Mouse (Mus musculus) skeletal muscle tissue, adult 2 months (tissue): Measurements from ENCODE around the gene Ctcf.

ENCODE experiments used
- DNase-seq: peaks from one replicate; pipeline ENCODE4 v3.0.0-alpha.2; 2012; ENCODE audit warnings: low read depth, low spot score

Gene Ctcf

GRCm38 (mm10) chr8:105700966-105701824 lies 64.8 kb downstream of the Ctcf start, which contains the start of the genes Acd and Pard6a:
TSS of gene Acd (minus strand) at chr8:105701102.
TSS of gene Pard6a (plus strand) at chr8:105701148.
- peak; percentile 94 for DNase-seq

- DNase-seq: no peak
Measured at GRCm38 (mm10) chr8:105702001-105702401, 65.6 kb downstream of the Ctcf start.

- no peak for DNase-seq
Measured at GRCm38 (mm10) chr8:105702731-105703415, 66.5 kb downstream of the Ctcf start.

DNA sequence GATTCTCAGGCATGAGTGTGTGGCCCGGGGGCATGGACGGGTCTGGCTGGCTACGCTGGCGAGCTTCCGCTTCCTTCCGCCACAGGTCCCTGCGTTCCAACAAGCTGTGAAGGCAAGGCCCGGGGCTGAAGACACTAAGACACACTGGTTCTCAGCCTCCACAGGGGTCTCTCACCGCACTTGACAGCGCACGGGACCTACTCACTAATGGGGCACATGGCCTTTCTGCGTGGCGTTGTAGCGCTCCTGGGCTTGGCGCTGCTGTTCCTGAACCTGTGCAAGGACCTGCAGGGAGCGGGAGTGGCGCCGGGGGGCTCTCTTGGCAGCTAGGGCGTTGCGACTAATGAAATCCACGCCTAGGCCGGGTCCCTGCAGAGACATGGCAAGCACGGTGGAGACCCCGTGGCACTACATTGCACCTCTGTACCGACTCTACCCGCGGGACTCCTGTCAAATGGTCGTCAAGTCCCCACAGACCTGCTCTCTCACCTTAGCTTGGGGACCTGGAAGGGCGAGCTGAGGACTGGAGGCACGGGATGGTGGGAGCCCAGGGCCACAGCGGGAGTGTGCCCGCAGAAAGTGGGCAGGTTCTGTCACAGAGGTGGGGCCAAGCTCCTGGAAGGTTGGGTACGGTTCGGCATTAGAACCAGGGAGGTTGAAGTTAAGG lies 67.9 kb downstream of the Ctcf start:
- DNase-seq: no peak

DNA sequence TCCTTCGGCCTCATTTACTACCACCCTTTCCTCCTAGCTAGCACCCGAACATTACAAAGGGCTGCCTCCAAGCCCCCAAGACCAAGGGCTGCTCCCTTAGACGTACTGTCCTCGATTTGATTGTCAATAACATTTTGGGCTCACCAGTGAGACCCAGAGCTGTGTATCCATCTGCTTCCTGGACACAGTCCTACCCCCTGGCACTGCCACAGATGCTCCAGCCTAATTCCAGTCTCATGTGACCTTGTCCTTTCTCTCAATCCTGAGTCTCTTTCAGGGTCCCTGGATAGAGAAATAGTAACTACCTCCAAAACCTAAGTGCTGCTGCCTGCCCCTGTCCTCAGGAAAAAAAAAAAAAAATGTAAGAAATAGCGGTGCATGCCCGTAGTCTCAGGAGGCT lies 68.6 kb downstream of the Ctcf start:
- no peak for DNase-seq

DNA sequence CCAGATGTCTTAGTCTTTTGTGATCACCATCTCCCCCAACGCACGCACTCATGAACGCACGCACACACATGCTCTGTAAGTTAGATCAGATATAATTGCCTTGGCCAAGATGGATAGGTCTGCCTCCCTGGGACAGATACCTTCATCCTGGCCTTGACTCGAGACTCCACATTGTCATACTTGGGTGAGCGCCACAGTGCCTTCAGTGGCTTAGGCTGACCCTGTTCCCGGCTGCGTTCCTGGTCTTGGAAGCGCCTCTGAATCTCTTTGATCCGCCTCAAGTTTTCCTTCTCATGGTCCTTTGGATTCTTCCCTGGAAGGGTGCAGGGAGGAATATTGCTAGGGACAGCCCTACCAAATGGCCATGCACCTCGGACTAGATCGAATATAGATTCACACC lies 70.1 kb downstream of the Ctcf start:
- DNase-seq: no peak

DNA sequence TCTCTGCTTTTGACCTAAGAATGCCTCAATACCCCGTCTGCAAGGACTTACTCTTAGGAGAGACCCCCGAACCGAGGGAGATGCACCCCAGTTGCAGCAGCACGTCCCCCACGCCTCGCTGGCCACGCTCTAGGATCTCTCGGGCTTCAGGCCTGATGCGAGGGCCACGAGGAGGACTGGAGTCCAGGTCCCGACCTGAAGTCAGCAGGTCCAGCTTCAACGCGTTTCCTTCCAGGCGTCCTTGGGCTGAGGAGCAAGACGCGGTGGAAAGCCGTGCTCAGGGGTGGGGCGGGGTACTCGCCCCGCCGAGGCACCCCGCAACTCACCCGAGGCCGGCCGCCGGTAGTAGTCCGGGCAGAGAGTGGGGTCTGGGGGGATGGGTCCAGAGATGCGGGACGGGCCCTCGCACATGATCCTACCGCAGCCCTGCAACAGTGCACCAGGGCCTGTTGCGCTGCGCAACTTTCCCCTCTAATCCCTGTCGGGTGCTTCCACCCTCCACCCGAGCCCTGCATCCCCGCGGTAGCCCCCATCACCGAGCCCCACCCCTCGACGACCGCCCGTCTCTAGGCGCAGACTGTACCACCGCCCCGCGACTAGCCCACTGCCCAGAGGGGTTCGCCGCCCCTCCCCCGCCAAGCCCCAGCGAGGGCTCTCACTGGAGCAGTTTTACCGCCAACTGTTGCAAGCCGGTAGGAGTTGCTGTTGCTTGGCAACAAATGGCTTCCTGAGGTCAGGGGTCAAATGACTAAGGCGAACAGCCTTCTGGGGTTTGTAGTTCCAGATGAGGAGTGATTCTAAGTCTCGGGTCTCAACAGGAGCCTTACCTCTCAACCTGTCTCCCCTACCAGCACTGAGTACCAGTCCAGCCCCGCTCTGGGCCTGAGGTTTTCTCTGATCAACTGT lies 71.4 kb downstream of the Ctcf start, which contains the start of the genes 4933405L10Rik and Enkd1:
Gene 4933405L10Rik, plus strand, starts transcription at position 158 of the 906 bp plus-strand sequence.
Gene Enkd1, minus strand, starts transcription at position 713 of the 906 bp plus-strand sequence.
- peak; percentile 80 for DNase-seq

- DNase-seq: no peak
Measured at GRCm38 (mm10) chr8:105708675-105709074, 72.3 kb downstream of the Ctcf start.

DNA sequence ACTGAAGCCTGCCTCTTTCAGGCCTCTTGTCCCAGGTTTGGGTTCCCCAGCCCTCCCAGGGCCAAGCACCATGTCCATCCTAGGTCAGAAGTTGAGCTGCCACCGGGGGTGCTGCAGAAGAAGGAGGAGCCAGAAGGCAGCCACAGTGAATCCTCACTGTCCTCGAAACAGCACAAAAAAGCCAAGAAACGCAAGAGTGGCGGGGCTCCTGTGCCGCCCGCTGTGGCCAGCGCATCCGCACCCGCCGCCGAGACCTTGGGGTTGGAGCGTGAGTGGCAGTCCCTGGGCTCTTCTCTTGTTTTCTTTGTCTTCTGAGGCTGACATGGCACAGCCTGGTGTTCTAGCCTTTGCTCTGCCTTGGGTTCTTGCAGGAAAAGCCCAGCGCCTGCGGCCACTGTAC lies 72.9 kb downstream of the Ctcf start:
- no peak for DNase-seq

- no peak for DNase-seq
Measured at GRCm38 (mm10) chr8:105712286-105712685, 75.9 kb downstream of the Ctcf start.

- peak; percentile 82 for DNase-seq
Measured at GRCm38 (mm10) chr8:105714139-105714538, 77.8 kb downstream of the Ctcf start.

GRCm38 (mm10) chr8:105715042-105715441 lies 78.7 kb downstream of the Ctcf start:
- DNase-seq: no peak

GRCm38 (mm10) chr8:105716302-105716945 lies 80.1 kb downstream of the Ctcf start:
- DNase-seq: no peak

- DNase-seq: no peak
Measured at GRCm38 (mm10) chr8:105719637-105720036, 83.3 kb downstream of the Ctcf start.

- no peak for DNase-seq
Measured at GRCm38 (mm10) chr8:105722861-105723260, 86.5 kb downstream of the Ctcf start.

GRCm38 (mm10) chr8:105725726-105726125 lies 89.4 kb downstream of the Ctcf start:
- DNase-seq: no peak

- DNase-seq: peak; percentile 34
Measured at GRCm38 (mm10) chr8:105727397-105728124, 91.2 kb downstream of the Ctcf start.

GRCm38 (mm10) chr8:105732186-105732585 lies 95.8 kb downstream of the Ctcf start:
- no peak for DNase-seq
